Mouse (Mus musculus): Measurements from ENCODE around the gene Tcap. TPM values are rescaled to one million over a fixed set of nuclear protein-coding genes. Genes with fewer than 3 reads are reported as not detected.

The Tcap gene
- polyA plus RNA-seq, 1 experiment from 2014 or later, result 0.31 TPM

- Histone ChIP-seq H3K4me1 (no peaks in the 10 kb centered on the region), H3K36me3 (peaks cover 11% of the 10 kb centered on the region), H3K9ac (no peak overlapping the region), H3K9me3 (replicated peaks) (no peaks in the 10 kb centered on the region), H3K27me3 (no peaks in the 10 kb centered on the region), H3K4me3 (no peak overlapping the region), H3K27ac (no peak overlapping the region), H3K4me2 (replicated peaks) (no peak overlapping the region)
- 90% methylated on average over 5 of the region's 5 CpGs for WGBS
- ATAC-seq (ENCODE audit: low FRiP score), result no peak
Observed at GRCm38 (mm10) chr11:98428436-98428835, 44.8 kb downstream of the Tcap start.

DNA sequence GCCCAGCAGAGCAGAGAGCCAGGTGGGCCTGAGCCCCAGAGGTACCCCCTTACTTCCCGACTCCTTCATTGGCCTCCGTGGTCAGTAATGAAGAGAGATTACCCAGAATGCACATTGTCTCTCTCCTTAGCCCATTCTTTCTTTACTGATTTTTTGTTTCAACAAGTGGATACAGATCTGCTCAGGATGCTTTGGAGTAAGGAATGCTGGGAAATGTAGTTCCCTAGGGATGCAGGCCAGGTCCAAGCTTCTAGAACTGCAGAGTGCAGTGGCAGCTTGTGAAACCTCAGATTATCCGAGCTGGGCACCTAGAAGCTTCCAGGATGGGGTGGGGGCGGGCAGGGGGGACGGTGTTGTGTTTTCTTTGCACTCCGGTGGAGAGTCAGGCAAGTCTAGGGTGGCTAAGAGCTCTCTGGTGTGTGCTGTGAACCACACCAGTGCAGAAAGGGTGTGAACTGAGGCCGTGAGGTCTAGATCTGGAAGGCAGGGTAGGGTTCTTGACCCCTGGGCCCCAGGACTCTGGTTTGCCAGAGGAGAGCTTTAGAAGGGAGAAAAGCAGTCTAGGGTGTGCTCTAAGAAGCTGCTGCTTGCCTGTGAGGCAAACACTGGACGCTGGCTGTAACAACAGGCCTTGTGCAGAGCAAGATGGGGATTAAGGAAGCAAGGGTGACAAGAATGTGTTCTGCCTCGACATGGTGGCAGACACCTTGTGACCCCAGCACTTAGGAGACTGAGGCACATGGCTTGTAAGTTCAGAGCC, 48.3 kb downstream of the Tcap start:
- no peak overlapping the region for H3K9ac ChIP-seq
- peaks cover 37% of the 10 kb centered on the region for H3K36me3 ChIP-seq
- ATAC-seq (ENCODE audit: low FRiP score), result no peak
- H3K27ac ChIP-seq, result no peak overlapping the region
- no peak overlapping the region for H3K4me2 ChIP-seq (replicated peaks)
- no peak overlapping the region for H3K4me3 ChIP-seq
- H3K9me3 ChIP-seq (replicated peaks), result no peaks in the 10 kb centered on the region
- H3K27me3 ChIP-seq, result no peaks in the 10 kb centered on the region
- no peaks in the 10 kb centered on the region for H3K4me1 ChIP-seq
- WGBS, result 84% methylated on average over 9 of the region's 9 CpGs

Other genes starting within 250 kb of the Tcap start
- gene Fbxl20, start 233.4 kb upstream of the Tcap start, polyA plus RNA-seq (2016; fragmentation: Nextera tagmentation; extraction: Ambion mirVana), result 31.1 and 36.8 TPM in 2 replicates
- 74.3 and 84.9 TPM in 2 replicates for gene Med1, start 190.5 kb upstream of the Tcap start, polyA plus RNA-seq (2016; fragmentation: Nextera tagmentation; extraction: Ambion mirVana)
- gene Cdk12, start 180.8 kb upstream of the Tcap start, polyA plus RNA-seq (2016; fragmentation: Nextera tagmentation; extraction: Ambion mirVana), result 14.6 and 15.1 TPM in 2 replicates
- 7.2 and 10.2 TPM in 2 replicates for gene Neurod2, start 54.2 kb upstream of the Tcap start, polyA plus RNA-seq (2016; fragmentation: Nextera tagmentation; extraction: Ambion mirVana)
- 0.37 and 0.52 TPM in 2 replicates for gene Ppp1r1b, start 35.4 kb upstream of the Tcap start, polyA plus RNA-seq (2016; fragmentation: Nextera tagmentation; extraction: Ambion mirVana)
- 49.0 and 50.0 TPM in 2 replicates for gene Stard3, start 25.4 kb upstream of the Tcap start, polyA plus RNA-seq (2016; fragmentation: Nextera tagmentation; extraction: Ambion mirVana)
- 1.0 and 1.1 TPM in 2 replicates for gene Pnmt, start 2.6 kb downstream of the Tcap start, polyA plus RNA-seq (2016; fragmentation: Nextera tagmentation; extraction: Ambion mirVana)
- gene Pgap3, start 16.7 kb downstream of the Tcap start, polyA plus RNA-seq (2016; fragmentation: Nextera tagmentation; extraction: Ambion mirVana), result 9.1 and 10.2 TPM in 2 replicates
- gene Erbb2, start 28.7 kb downstream of the Tcap start, polyA plus RNA-seq (2016; fragmentation: Nextera tagmentation; extraction: Ambion mirVana), result 25.9 and 26.9 TPM in 2 replicates
- gene Mien1, start 55.2 kb downstream of the Tcap start, polyA plus RNA-seq (2016; fragmentation: Nextera tagmentation; extraction: Ambion mirVana), result 158 and 159 TPM in 2 replicates
- 2.0 and 4.4 TPM in 2 replicates for gene Grb7, start 62.6 kb downstream of the Tcap start, polyA plus RNA-seq (2016; fragmentation: Nextera tagmentation; extraction: Ambion mirVana)
- gene Ikzf3, start 162.2 kb downstream of the Tcap start, polyA plus RNA-seq (2016; fragmentation: Nextera tagmentation; extraction: Ambion mirVana), result 0.09 TPM in 1 of 2 replicates, not detected in the other
- gene Zpbp2, start 167.3 kb downstream of the Tcap start, polyA plus RNA-seq (2016; fragmentation: Nextera tagmentation; extraction: Ambion mirVana), result 0.17 and 0.38 TPM in 2 replicates
- 69.8 and 71.4 TPM in 2 replicates for gene Ormdl3, start 203.6 kb downstream of the Tcap start, polyA plus RNA-seq (2016; fragmentation: Nextera tagmentation; extraction: Ambion mirVana)
- gene Lrrc3c, start 214.5 kb downstream of the Tcap start, polyA plus RNA-seq (2016; fragmentation: Nextera tagmentation; extraction: Ambion mirVana), result not detected in 2 replicates
- gene Gm12355, start 241.8 kb downstream of the Tcap start, polyA plus RNA-seq (2016; fragmentation: Nextera tagmentation; extraction: Ambion mirVana), result 0.49 and 0.55 TPM in 2 replicates
- gene Gsdma3, start 242.5 kb downstream of the Tcap start, polyA plus RNA-seq (2016; fragmentation: Nextera tagmentation; extraction: Ambion mirVana), result not detected in 2 replicates